Mouse (Mus musculus) ZHBTc4 (cell line): ENCODE results near the gene Tchh.
A peak's percentile ranks its signal among the peaks of the same experiment; 100 is the strongest.
"Not testable (repeated sequence)": the region's sequence is repeated elsewhere in the genome, so short reads cannot be mapped to it uniquely, and the experiment has no call there.

ENCODE experiments used
- DNase-seq: peaks from one replicate; pipeline ENCODE4 v3.0.0-alpha.2; 2011; ENCODE audit warnings: low read depth, low spot score

Tchh gene

DNA sequence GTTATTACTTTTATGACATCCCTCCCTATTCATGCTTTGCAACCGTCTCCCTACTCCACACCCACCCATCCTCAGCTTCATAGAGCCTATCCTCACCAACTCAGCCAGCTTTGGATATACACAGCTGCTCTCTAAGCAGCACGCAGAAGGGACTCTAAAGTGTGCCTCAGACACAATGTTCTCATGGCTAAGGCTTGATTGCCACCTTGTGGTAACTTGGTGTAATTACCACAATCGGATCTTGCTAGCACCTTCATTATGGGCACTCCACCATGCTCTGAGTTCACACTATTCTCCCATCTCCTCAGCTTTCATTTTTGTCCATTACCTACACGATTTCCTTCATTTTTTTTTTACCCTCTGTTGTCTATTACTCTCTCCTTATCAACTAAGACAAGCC lies 51.9 kb downstream of the Tchh start:
- DNase-seq = peak; percentile 87

GRCm38 (mm10) chr3:93494774-93495173 lies 52.6 kb downstream of the Tchh start:
- not testable (repeated sequence) for DNase-seq

- DNase-seq = no peak
Observed at GRCm38 (mm10) chr3:93497131-93497530, 55.0 kb downstream of the Tchh start.
